Mouse (Mus musculus) brain, adult 10 weeks (tissue): ENCODE results near the gene Tacr1. TPM values are rescaled to one million over a fixed set of nuclear protein-coding genes. Genes with fewer than 3 reads are reported as not detected.

Experiments
- polyA plus RNA-seq: library from polyadenylated mRNA; stranded (reverse); fragments of 350-450 nt; fragmentation: Illumina TruSeq; extraction: RNeasy Lipid Tissue Mini Kit (QIAGEN cat#74804); gene quantifications from one replicate; pipeline ENCODE4 v1.2.3, GENCODE M21; 2015; ENCODE audit warnings: low read depth, low replicate concordance

The Tacr1 gene
- polyA plus RNA-seq, result 3.9 TPM

GRCm38 (mm10) chr6:82401595-82402451 is at the start of gene Tacr1:
Gene Tacr1 (plus strand): TSS chr6:82402334.

